Mouse (Mus musculus) spleen, adult 2 months (tissue): Measurements from ENCODE around the gene Lmbrd2.

Experiments
- CTCF ChIP-seq: fragments of 200-500 bp; IDR thresholded peaks from 2 replicates; pipeline ENCODE4 v1.5.1; 2011; ENCODE audit warnings: mild to moderate bottlenecking, inconsistent platforms; ENCODE audit not compliant: insufficient read depth, insufficient read length, insufficient replicate concordance; ENCODE audit errors: extremely low read depth
- POLR2A ChIP-seq: fragments of 200-500 bp; IDR thresholded peaks from 2 replicates; pipeline ENCODE4 v1.6.1; 2011; ENCODE audit warnings: low read depth, low read length, inconsistent platforms

GRCm38 (mm10) chr15:9155325-9155724 is 15.0 kb downstream of the Lmbrd2 start, which contains the start of gene Skp2:
- TF ChIP-seq CTCF (no peak), POLR2A (no peak)
